Mouse (Mus musculus): ENCODE results near the gene 4930564D02Rik. TPM values are rescaled to one million over a fixed set of nuclear protein-coding genes. Genes with fewer than 3 reads are reported as not detected.

The 4930564D02Rik gene
- polyA plus RNA-seq, 1 experiment from 2014 or later, result not detected

- H3K27me3 ChIP-seq (ENCODE audit: control insufficient read depth, insufficient read depth, low read length), result 0 out of 2 replicates have a peak, but pooled peaks cover 4% of the 10 kb centered on the region
- WGBS, result 84% methylated on average over 4 of the region's 4 CpGs
- no peak for DNase-seq (ENCODE audit: low spot score)
Observed at GRCm38 (mm10) chr3:105116596-105116995, 50.0 kb downstream of the 4930564D02Rik start.

GRCm38 (mm10) chr3:105123776-105124175 is 57.1 kb downstream of the 4930564D02Rik start:
- Histone ChIP-seq H3K4me2 (replicated peaks) (no peak overlapping the region), H3K36me3 (replicated peaks; ENCODE audit: control insufficient read depth, insufficient read depth) (no peaks in the 10 kb centered on the region), H3K9ac (no peak overlapping the region), H3K4me3 (replicated peaks; ENCODE audit: low read length) (no peak overlapping the region), H3K4me1 (replicated peaks; ENCODE audit: control insufficient read depth, insufficient read depth, low read length) (no peaks in the 10 kb centered on the region), H3K27ac (no peak overlapping the region), H3K27me3 (ENCODE audit: control insufficient read depth, insufficient read depth, low read length) (no peaks in the 10 kb centered on the region), H3K9me3 (ENCODE audit: control insufficient read depth, low read length) (no peaks in the 10 kb centered on the region)
- DNase-seq (ENCODE audit: low spot score) (no peak), ATAC-seq (ENCODE audit: low FRiP score) (no peak)
- WGBS, result 86% methylated on average over 3 of the region's 3 CpGs

More at GRCm38 (mm10) chr3:105116596-105116995, 50.0 kb downstream of the 4930564D02Rik start:
- Histone ChIP-seq H3K9ac (no peak overlapping the region), H3K4me2 (replicated peaks) (no peak overlapping the region), H3K36me3 (replicated peaks; ENCODE audit: control insufficient read depth, insufficient read depth) (no peaks in the 10 kb centered on the region), H3K4me1 (replicated peaks; ENCODE audit: control insufficient read depth, insufficient read depth, low read length) (no peaks in the 10 kb centered on the region), H3K9me3 (ENCODE audit: control insufficient read depth, low read length) (no peaks in the 10 kb centered on the region), H3K27ac (no peak overlapping the region), H3K4me3 (replicated peaks; ENCODE audit: low read length) (no peak overlapping the region)
- no peak for ATAC-seq (ENCODE audit: low FRiP score)

- Histone ChIP-seq H3K9ac (no peak overlapping the region), H3K4me2 (replicated peaks) (no peak overlapping the region), H3K9me3 (ENCODE audit: control insufficient read depth, low read length) (no peaks in the 10 kb centered on the region), H3K4me1 (replicated peaks; ENCODE audit: control insufficient read depth, insufficient read depth, low read length) (no peaks in the 10 kb centered on the region), H3K27me3 (ENCODE audit: control insufficient read depth, insufficient read depth, low read length) (no peaks in the 10 kb centered on the region), H3K4me3 (replicated peaks; ENCODE audit: low read length) (no peak overlapping the region), H3K36me3 (replicated peaks; ENCODE audit: control insufficient read depth, insufficient read depth) (no peaks in the 10 kb centered on the region), H3K27ac (no peak overlapping the region)
- DNase-seq (ENCODE audit: low spot score) (no peak), ATAC-seq (ENCODE audit: low FRiP score) (peak; percentile 40; the same call in 1 of the 2 replicates)
- 57% methylated on average over 7 of the region's 7 CpGs for WGBS
Observed at GRCm38 (mm10) chr3:105127881-105128280, 61.2 kb downstream of the 4930564D02Rik start.

Other genes starting within 250 kb of the 4930564D02Rik start
- gene Mov10, start 248.3 kb upstream of the 4930564D02Rik start, polyA plus RNA-seq (2014; fragmentation: Nextera tagmentation; extraction: Ambion mirVana), result 6.8 and 7.8 TPM in 2 replicates
- 34.5 and 35.9 TPM in 2 replicates for gene St7l, start 202.8 kb upstream of the 4930564D02Rik start, polyA plus RNA-seq (2014; fragmentation: Nextera tagmentation; extraction: Ambion mirVana)
- gene Capza1, start 202.3 kb upstream of the 4930564D02Rik start, polyA plus RNA-seq (2014; fragmentation: Nextera tagmentation; extraction: Ambion mirVana), result 166 and 182 TPM in 2 replicates
- 0.82 and 1.2 TPM in 2 replicates for gene Wnt2b, start 104.9 kb upstream of the 4930564D02Rik start, polyA plus RNA-seq (2014; fragmentation: Nextera tagmentation; extraction: Ambion mirVana)
- 47.1 and 55.4 TPM in 2 replicates for gene Cttnbp2nl, start 13.7 kb upstream of the 4930564D02Rik start, polyA plus RNA-seq (2014; fragmentation: Nextera tagmentation; extraction: Ambion mirVana)